Mouse (Mus musculus): Measurements from ENCODE around the gene Fuz.
"Not testable (repeated sequence)": the region's sequence is repeated elsewhere in the genome, so short reads cannot be mapped to it uniquely, and the experiment has no call there.

Fuz gene

DNA sequence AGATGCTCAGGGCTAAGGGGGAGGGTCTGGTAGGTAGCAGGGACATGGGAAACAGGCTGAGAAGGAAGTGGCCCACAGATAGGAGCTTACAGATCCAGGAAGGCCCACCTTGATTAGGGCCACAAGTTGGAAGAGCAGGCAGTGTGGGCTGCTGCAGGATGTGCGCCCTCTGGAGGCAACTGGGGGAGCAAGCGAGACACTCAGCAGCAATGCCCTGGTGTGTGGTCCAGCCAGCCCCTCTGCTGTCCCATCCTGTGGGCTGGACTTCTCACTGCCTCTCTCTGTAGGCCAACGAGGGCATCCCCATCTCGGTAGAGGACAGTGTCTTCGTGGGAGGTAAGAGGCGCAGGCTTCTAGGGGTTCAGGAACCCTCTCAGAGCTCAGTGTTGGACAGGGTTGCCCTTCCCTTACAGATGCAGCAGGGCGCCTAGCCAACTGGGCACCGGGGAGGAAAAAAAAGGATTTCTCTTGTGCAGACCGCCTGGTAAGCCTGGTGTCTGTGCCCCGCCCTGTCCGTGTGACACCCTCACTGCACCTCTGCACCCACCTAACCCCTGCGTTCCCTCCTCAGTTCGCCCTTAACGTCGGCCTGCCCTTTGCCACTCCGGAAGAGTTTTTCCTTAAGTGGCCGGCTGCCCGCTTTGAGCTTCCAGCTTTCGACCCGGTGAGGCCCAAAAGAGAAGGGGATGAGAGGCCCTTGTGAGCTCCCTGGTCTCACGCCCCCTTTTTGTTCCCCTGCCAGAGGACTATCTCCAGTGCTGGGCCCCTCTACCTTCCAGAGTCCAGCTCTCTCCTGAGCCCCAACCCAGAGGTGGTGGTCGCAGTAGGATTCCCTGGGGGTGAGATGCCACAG lies 35.1 kb upstream of the Fuz start:
- peak in 1 of 2 experiments; percentile 67 for DNase-seq (ENCODE audit: low spot score in 2 of 2)

DNA sequence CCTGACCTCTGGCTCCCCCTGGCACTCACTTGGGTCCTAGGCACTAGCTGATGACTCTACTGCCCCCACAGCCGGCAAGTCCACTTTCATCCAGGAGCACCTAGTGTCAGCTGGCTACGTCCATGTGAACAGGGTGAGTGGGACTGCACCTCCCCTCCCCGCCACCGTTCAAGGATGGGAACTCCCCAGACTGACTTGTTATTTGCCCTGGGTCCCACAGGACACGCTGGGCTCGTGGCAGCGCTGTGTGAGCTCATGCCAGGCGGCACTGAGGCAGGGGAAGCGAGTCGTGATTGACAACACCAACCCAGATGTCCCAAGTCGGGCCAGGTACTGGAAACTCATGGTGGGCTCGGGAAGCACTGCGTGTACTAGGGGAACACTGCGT lies 34.5 kb upstream of the Fuz start:
- DNase-seq (ENCODE audit: low spot score in 2 of 2) = no peak

DNA sequence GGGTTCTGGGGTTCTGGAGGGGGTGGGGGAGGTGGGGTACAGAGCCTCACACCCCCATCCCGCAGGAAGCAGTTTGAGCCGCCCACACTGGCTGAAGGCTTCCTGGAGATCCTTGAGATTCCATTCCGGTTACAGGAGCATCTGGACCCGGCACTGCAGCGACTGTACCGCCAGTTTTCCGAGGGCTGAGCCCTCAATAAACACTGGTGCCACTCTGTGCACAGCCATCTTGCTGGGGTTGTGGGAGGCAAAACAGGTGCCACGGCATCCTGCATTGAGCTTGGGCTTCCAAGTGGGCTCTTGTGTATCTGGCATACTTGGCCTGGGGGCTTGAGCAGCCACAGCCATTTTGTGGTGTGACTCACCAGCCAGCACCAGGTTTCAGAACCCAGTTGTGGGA lies 33.4 kb upstream of the Fuz start:
- DNase-seq (ENCODE audit: low spot score in 2 of 2) = no peak

DNA sequence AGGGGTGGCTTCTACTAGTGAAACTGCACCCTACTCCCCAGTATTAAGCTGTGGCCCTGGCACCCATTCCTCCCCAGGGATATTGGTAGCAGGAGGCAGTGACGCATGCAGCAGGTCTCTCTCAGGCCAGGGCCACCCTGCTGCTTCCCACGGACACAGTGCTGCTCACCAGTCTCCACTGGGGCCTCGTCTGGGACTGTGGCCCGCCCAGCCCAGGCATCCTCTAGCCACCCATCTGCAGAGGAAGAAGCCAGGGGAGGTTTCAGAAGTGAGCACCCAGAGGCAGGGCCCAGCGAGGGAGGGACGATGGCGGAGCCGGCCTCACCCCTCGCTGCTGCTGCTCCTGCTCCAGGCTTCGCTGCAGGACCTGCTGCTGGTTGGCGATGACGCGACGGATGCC lies 32.7 kb upstream of the Fuz start:
- DNase-seq (ENCODE audit: low spot score in 2 of 2) = no peak

DNA sequence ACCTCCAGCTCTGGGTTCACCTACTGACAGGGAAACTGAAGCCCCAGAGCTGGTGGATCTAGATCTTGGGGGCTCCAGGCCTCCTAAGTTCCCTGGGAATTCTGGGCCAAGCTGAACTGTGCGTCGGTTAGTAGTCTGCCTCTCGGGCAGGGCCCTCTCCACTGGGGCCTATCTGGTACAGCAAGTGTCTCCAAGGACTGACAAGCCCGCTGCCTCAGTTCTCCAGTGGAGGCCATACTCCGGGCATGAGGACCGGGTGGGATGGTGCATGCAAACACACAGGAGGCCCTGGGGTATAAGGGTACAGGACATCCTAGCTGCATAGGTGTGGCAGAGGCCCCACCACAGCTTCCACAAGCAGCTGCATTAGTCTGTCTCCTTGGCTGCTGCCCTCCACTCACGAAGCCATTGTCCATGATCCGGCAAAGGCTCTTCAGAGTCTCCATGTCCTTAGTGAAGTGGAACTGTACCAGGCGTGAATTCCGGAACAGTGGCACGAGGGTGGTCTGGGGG lies 31.8 kb upstream of the Fuz start:
- DNase-seq (ENCODE audit: low spot score in 2 of 2) = no peak

DNA sequence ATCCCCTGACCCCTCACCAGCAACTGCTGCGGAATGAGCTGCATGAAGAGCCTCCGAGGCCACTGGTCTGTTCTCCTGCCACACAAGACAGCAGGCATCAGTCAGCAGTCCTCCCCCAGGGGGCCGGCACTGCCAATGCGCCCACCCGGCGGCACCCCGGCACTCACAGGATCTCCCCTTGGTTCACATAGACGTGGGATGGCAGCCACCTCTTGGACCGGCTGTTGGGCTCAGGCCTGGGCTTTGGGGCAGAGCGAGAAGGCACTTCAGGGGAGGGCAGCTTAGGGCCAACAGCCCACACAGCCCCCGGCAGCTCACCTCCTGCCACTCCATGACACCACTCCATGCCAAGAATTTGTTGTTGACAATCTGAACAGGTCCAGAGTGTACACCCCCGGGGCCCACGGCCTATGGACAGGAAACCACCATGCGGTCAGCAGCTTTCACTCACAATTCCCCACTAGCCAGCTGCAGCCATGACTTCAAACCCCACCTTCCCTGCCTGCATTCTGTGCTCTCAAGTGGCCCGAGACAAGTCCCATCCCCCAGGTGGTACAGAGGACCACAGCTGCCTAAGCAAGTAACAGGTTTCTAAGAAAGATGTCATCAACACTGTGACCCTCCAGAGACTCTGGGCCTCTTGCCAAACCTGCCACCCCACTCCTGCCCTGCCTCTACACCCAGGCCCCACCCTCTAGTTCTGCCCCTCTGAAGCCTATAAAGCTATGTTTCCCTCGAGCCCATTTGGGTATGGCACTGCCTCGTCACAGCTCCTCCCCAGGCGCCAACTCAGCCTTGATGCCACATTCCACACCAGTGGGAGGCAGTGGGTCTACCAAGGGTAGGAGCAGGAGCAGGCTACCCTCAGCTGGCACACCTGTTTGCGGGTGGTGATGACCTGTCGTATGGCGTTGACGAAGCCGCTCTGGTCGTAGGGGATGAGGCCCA lies 31.0 kb upstream of the Fuz start:
- DNase-seq (ENCODE audit: low spot score in 2 of 2) = no peak

DNA sequence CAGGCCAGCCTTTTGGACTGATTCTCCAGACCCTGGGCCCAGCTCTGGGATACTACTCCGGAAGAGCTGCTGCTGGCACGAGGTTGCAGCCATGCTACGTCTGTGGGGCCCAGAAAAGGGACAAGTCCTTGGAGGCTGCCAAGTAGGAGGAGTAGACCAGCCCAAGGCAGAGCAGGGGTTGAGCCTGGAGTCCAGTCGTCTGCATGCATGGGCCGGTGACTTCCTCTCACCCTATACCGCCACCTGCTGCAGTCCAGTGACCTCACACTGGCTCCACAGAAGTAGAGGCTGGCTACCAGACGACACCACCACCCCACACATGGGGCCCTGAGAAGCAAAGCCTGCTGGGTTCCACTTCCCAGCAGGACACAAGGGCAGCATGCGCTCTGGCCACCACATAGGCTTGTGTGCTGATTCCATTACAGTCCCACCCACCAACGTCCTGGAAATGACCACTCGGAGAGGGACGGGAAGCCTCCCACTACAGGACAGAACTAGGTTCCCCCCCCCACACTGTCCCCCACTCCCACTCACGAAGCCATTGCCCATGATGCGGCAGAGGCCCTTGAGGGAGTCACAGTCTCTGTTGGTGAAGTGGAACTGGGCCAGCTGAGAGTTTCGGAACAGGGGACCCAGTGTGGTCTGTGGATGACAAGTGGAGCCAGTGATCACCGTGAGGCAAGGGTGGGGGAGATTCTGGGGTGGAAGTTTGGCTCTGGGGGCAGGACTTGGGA lies 29.4 kb upstream of the Fuz start:
- no peak for DNase-seq (ENCODE audit: low spot score in 2 of 2)

DNA sequence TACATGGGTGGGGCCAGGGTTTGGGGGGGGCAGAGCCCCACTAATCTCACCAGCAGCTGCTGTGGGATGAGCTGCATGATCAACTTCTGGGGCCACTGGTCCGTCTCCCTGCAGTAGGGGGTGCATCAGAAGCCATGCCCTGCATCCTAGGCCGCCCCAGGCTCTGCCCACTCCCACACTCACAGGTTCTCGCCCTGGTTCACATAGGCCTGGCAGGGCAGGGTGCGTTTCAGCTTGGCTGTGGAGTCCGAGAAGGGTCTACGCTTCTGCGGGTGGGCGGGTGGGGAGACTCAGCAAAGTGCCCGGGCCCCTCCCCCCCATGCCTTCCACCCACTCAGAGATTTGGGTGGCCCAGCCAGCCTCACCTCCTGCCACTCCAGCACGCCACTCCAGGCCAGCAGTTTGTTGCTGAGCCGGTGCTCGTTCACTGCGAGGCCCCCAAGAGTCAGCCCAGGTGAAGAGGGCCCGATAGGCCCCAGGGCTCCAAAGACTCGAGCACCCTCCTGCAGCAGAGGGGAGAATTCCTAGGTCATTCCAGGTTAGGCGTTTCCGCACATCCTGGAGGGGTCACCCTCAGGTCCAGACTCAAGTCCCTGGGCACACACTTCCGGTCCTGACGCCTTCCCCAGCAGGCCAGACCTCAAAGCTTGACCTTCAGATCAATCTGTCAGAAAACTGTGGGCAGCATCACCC lies 28.7 kb upstream of the Fuz start:
- DNase-seq (ENCODE audit: low spot score in 2 of 2) = no peak

DNA sequence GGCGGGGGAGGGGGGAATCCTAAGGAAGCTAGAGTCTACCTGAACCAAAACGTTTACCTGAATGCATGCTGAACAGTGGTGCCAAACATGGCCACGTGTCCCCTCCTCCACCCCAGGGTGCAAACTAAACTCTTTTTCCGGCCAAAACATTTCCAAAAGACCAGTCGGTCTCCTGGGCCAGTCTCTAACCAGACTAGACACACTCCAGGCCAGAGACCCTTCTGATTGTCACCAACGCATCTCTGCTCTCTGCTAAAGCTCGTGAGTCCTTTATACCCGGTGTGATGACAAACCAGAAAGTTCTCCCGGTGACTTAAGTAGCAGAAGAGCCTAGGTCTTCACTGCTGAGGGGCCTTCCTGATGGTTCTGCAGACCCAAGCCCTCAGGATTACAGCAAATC lies 28.1 kb upstream of the Fuz start:
- DNase-seq (ENCODE audit: low spot score in 2 of 2) = no peak

DNA sequence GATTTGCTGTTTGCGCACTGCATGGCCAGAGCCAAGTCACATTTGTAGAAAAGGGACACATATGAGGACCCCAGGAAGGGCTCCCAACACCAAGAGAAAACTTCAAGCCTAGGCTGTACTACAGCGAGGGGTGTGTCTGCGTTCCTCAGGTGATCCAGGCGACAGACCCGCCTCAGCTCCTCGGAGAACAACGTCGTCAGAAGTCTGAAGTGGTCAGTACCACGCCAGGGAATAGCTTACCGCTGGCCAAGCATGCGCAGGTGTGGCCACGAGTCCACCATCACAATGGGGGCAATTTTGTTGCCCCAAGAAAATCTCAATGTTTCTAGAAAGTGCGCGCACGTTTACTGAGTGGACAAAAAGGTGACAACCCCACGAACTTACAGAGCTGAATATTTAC lies 27.4 kb upstream of the Fuz start:
- DNase-seq (ENCODE audit: low spot score in 2 of 2) = no peak

DNA sequence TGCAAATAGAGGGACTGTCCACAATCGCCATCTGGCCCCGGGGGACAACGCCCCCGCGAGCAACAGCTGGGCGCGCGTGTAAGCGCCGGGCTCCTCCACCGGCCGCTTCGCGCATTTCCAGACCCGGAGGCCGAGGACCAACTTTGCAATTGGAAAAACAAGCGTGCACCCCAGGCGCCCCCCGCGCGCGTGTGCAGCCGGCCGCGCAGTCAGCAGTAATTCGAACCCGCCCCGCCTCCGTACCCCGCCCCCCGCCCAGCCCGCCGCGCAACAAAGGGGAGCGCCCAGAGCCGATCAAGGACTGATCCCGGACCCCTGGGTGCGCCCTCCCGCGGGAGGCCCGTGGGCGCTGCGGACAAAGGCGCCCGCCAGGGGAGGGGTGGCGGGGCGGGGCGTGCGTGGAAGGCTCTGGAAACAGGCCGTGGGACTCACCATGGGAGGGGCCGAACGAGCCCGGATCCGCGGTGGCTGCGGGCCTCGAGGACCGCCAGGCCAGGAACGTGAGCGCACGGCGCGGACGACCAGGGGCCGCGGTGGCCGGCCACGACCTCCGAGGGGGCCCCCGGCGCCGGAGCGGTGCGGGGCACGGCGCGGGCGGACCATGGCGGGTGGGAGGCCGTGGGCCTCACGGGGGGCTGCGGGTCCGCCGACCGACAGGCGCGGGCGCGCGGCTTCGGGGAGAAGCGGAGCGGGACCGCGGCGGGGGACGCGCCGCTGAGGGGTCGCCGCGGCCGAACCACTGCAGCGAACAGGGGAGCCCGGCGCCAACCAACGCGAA lies 26.8 kb upstream of the Fuz start:
- peak in 1 of 2 experiments; percentile 62 for DNase-seq (ENCODE audit: low spot score in 2 of 2)

DNA sequence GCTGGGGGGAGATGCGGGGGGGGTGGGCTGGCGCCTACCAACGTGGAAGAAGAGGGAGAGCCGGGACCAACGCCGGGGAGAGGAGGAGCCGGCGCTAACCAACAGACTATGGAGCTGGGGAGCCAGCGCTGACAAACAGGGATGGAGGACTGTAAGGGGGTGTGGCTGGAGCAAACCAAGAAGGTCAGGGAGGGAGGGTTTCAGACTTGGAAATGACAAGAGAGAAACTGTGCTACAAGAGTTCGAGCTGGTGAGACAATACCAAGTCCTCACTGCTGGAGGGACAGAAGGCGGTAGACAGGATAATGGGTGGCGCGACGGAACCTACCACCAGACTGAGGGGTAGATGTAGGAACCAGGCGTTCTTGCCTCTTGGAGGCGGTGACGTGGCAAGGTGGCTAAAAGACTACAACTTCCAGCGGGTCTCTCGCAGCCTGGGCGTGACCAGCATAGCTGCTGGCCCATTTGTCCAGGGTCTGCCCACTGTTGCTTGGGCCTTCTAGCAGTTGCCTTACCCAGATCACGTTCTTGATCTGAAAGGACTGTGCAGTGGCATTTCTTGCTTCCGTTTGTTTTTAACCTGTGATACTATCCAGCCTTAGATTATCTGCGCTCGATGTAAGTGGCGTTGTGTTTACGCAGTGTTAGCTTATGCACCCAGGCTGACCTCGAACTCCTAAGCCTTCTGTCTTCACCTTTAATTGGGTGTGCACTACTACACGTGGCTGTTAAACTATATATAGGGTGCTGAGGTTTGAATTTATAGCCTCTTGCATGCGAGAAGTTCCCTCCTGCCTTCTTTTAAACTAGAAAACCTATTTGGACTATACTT lies 26.0 kb upstream of the Fuz start, which contains the start of gene Ptov1:
Ptov1 (minus strand) TSS at position 92 of the 832 bp plus-strand sequence.
- peak; percentile 92 to 97 for DNase-seq (ENCODE audit: low spot score in 2 of 2)

DNA sequence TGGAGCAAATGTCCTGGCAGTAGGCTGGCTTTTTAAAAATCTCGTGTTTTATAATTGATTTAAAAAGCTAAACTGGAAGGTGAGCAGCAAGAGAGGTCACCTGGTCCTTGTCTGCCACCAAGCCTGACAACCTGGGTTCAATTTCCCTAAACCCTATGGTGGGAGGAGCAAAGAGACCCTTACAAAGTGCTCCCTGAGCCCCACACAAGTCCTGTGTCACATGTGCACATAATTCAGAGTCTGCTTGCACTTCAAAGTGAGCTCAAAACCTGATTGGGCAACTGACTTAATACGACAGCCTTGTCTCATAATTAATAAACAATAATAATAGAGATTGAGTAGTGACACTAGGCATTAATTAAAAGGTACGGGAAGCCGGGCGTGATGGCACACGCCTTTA lies 25.3 kb upstream of the Fuz start:
- no peak for DNase-seq (ENCODE audit: low spot score in 2 of 2)

DNA sequence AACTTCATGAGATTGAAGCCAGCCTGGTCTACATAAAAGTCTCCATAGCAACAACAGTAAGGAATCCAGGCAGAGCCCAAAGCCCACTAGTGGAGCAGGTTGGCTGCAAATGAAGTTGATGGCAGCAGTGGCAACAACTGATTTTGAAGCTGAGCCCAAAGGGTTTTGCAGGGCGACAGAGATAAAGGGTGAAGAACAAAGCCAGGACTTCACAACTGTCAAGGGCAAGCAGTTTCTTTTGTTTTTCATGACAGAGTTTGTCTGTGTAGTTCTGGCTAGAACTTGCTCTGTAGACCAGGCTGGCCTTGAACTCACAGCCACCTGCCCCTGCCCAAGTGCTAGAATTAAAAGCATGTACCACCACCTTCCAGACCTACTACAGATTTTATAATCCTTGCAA lies 24.7 kb upstream of the Fuz start:
- DNase-seq (ENCODE audit: low spot score in 2 of 2) = no peak

DNA sequence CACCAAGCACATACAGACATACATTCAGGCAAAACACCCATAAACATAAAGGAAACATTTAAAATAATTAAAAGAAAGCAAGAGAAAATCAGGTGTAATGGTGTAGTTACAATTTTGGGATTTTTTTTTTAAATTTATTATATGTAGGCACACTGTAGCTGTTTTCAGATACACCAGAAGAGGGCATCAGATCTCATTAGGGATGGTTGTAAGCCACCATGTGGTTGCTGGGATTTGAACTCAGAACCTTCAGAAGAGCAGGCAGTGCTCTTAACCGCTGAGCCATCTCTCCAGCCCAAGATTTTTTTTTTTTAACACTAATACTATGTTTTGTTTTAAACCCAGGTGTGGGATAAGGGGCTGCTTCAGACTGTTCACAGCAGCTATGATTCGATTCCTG lies 24.1 kb upstream of the Fuz start:
- DNase-seq (ENCODE audit: low spot score in 2 of 2) = not testable (repeated sequence)

DNA sequence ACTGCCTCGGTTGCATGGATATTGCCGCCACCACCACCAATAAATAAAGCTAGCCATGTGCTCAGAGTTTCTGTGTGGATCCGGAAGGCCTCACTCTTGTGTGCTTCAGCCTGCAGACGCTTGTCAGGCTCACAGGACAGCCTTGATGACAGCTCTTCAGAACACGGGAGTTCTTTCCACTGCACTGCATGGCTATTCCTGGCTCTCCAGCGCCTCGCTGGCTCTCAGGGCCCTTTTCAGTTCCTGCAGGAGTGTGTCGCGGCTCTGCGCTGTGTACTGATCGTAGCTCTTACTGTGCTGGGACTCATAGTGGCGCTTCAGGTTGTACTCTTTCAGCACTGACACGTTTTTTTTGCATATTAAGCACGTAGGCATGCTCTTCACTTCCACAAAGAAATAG lies 18.0 kb upstream of the Fuz start:
- no peak for DNase-seq (ENCODE audit: low spot score in 2 of 2)

DNA sequence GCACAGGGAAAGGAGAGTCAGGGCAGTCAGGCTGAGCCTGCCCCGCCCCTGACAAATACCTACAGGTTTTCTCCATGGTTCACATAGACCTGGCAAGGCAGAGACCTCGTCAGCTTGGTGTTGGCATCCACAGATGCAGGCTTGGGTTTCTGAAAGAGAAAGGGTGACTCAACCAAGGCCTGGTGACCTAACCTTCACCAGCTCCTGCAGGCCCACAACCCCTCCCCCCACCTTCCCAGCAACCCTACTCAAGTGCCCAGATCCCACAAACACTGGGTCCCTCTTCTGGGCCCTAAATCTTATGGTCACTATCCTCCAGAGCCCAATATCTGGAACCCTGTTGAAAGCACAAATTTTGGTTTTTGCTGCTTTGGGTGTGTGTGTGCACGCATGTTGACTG lies 12.8 kb upstream of the Fuz start:
- no peak for DNase-seq (ENCODE audit: low spot score in 2 of 2)

DNA sequence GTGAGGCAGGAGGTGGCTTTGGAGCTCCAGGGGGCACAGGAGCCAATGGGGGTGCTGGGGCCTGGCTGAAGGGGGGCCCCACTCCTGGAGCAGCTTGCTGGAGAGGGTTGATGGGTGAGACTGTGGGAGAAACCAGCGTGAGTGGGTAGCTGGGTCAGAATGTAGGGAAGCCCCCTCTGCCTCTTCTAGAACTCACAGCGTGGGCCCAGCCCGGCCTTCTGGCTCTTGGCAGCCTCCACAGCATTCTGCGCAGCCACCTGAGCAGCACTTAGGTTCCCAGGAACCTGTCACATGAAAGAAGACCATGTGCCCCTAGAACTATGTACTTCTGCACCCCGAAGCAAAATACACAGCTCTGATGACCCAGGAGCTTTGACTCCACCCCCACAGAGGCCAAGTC lies 11.2 kb upstream of the Fuz start:
- DNase-seq (ENCODE audit: low spot score in 2 of 2) = no peak

DNA sequence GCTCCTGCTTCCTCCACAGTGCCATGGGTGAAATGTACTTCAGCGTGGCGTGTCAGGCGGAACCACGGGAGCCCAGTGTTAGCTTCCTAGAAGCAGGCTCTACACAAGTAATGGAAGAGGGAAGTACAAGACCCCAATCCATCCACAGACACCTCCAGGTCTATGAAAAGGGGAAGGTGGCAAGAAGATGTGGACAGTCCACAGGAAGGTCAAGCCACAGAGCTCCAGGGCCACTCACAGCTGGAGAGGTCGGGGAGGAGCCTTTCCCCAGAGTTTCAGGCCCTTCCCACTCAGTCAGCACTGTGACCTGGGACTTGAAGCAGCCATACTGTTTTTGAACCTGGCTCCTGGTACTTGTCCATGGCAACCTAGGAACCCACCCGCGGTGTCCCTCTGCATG lies 8.9 kb upstream of the Fuz start:
- no peak for DNase-seq (ENCODE audit: low spot score in 2 of 2)

Measured in frontal cortex, postnatal 10 days (tissue).